Mouse (Mus musculus): ENCODE data around the gene Gipc2.

DNA sequence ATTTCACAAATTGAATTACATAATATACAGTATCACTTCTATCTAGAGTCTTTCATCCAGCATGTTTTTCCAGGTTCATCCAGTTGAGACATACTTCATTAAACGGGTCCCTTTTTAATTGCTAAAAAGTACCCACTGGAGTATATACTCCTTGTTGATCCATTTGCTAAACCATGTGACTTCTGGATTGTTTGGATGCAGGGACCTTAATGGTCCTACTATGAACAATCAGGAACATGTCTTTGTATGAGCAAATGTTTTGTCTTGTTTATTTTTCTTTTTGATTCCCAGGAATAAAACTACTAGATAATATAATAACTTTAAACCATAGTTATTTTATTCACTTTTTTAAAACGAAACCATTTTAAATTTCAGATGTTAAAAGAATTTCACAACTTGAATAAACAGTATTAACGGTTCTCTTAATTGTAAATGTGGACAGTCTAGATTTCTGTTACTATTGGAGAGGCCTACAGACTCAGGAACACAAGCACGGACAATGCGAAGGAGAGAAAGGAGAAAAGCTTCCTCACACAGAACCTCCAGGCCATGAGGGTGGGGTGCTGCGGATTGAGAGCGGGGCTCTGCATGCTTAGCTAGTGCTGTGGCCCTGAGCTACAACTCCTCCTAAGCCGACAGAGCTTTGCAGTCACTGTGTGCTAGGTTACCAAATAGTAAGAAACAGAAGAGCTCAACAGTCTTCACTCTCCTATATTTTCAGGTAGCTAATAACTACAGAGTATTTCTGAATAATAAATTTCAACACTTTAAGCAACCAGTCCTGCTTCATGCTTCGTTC, 24.8 kb upstream of the Gipc2 start:
- TF ChIP-seq POLR2A (IDR thresholded peaks at IDR 0.05; ENCODE audit: low read depth, low read length) (no peak), CTCF (IDR thresholded peaks at IDR 0.05; ENCODE audit: extremely low read depth, insufficient read depth, insufficient read length, insufficient replicate concordance) (no peak)

Measured in spleen, adult 2 months (tissue).